Mouse (Mus musculus) heart, embryonic 11.5 days (tissue): ENCODE measurements around the gene Thsd7b. TPM values are rescaled to one million over a fixed set of nuclear protein-coding genes. Genes with fewer than 3 reads are reported as not detected.
"Not testable (repeated sequence)": the region's sequence is repeated elsewhere in the genome, so short reads cannot be mapped to it uniquely, and the experiment has no call there.

Experiments
- ATAC-seq: fragments of 200-750 bp; cut with Nextera tagmentation; replicated peaks from 2 replicates; pipeline ENCODE4 v1.8.0; 2017; ENCODE audit warnings: moderate library complexity; ENCODE audit not compliant: insufficient number of reproducible peaks, low FRiP score, low TSS enrichment
- H3K27ac ChIP-seq: fragments of 300-500 bp; sonication (generic); 2 replicates; pipeline ENCODE4 v1.5.1; 2014; ENCODE audit warnings: mild to moderate bottlenecking, low read depth, low read length
- H3K27me3 ChIP-seq: fragments of 300-500 bp; sonication (generic); 2 replicates; pipeline ENCODE4 v1.6.1; 2014; ENCODE audit warnings: mild to moderate bottlenecking, low read length, mixed read lengths; ENCODE audit not compliant: control insufficient read depth, insufficient read depth
- H3K36me3 ChIP-seq: fragments of 300-500 bp; sonication (generic); 2 replicates; pipeline ENCODE4 v1.6.1; 2014; ENCODE audit warnings: mild to moderate bottlenecking, low read length, moderate library complexity, mixed read lengths; ENCODE audit not compliant: control insufficient read depth, insufficient read depth
- H3K4me1 ChIP-seq: fragments of 300-500 bp; sonication (generic); 2 replicates; pipeline ENCODE4 v1.6.1; 2014; ENCODE audit warnings: low read length; ENCODE audit not compliant: control insufficient read depth, insufficient read depth
- H3K4me2 ChIP-seq: fragments of 300-500 bp; sonication (generic); 2 replicates; pipeline ENCODE4 v1.6.1; 2014; ENCODE audit warnings: mild to moderate bottlenecking, moderate library complexity
- H3K4me3 ChIP-seq: fragments of 300-500 bp; sonication (generic); 2 replicates; pipeline ENCODE4 v1.5.1; 2014; ENCODE audit warnings: low read depth, low read length
- H3K9ac ChIP-seq: fragments of 300-500 bp; sonication (generic); 2 replicates; pipeline ENCODE4 v1.6.1; 2014; ENCODE audit warnings: mild to moderate bottlenecking, low read depth, low read length, moderate library complexity
- H3K9me3 ChIP-seq: fragments of 300-500 bp; sonication (generic); replicated peaks from 2 replicates; pipeline ENCODE4 v1.6.1; 2016; ENCODE audit warnings: low read length; ENCODE audit not compliant: control insufficient read depth
- WGBS: fragments of 180-500 bp; shearing (Covaris S2); extraction: QIAGEN DNeasy Blood & Tissue Kit; methylation state at CpG from one replicate; pipeline ENCODE4 v1.1.7; 2014; ENCODE audit not compliant: insufficient replicate concordance; 5-methylcytosine and 5-hydroxymethylcytosine counted together
- polyA plus RNA-seq: library from polyadenylated mRNA; unstranded; fragments of >200 nt; fragmentation: Nextera tagmentation; extraction: Ambion mirVana; gene quantifications from 2 replicates; pipeline ENCODE4 v1.2.1, GENCODE M21; 2014

Gene Thsd7b
- polyA plus RNA-seq, 1 experiment from 2014 or later: 1.8 TPM

- no peak for ATAC-seq
- WGBS: 56% methylated on average over 2 of the region's 2 CpGs
- H3K27me3 ChIP-seq: no peaks in the 10 kb centered on the region
Measured at GRCm38 (mm10) chr1:130167260-130167659, 894.2 kb downstream of the Thsd7b start.

GRCm38 (mm10) chr1:130169875-130170274 is 896.8 kb downstream of the Thsd7b start:
- no peak for ATAC-seq
- H3K4me1 ChIP-seq: no peaks in the 10 kb centered on the region
- H3K27me3 ChIP-seq: no peaks in the 10 kb centered on the region
- no peaks in the 10 kb centered on the region for H3K9me3 ChIP-seq
- H3K4me3 ChIP-seq: no peak overlapping the region
- H3K9ac ChIP-seq: no peak overlapping the region
- WGBS: 64% methylated on average over 6 of the region's 6 CpGs
- H3K36me3 ChIP-seq: no peaks in the 10 kb centered on the region
- no peak overlapping the region for H3K4me2 ChIP-seq
- no peak overlapping the region for H3K27ac ChIP-seq

More at GRCm38 (mm10) chr1:130167260-130167659, 894.2 kb downstream of the Thsd7b start:
- no peak overlapping the region for H3K9ac ChIP-seq
- no peaks in the 10 kb centered on the region for H3K36me3 ChIP-seq
- H3K27ac ChIP-seq: no peak overlapping the region
- H3K4me3 ChIP-seq: no peak overlapping the region
- H3K9me3 ChIP-seq: no peaks in the 10 kb centered on the region
- H3K4me1 ChIP-seq: no peaks in the 10 kb centered on the region
- no peak overlapping the region for H3K4me2 ChIP-seq

GRCm38 (mm10) chr1:130170290-130170689 is 897.2 kb downstream of the Thsd7b start:
- 82% methylated on average over 1 of the region's 1 CpGs for WGBS
- no peaks in the 10 kb centered on the region for H3K4me1 ChIP-seq
- H3K4me3 ChIP-seq: no peak overlapping the region
- H3K9ac ChIP-seq: no peak overlapping the region
- H3K27me3 ChIP-seq: no peaks in the 10 kb centered on the region
- no peak overlapping the region for H3K27ac ChIP-seq
- H3K36me3 ChIP-seq: no peaks in the 10 kb centered on the region
- ATAC-seq: no peak
- no peaks in the 10 kb centered on the region for H3K9me3 ChIP-seq
- H3K4me2 ChIP-seq: no peak overlapping the region

- 86% methylated on average over 7 of the region's 7 CpGs for WGBS
- not testable (repeated sequence) for H3K4me3 ChIP-seq, H3K9me3 ChIP-seq, H3K27ac ChIP-seq, H3K9ac ChIP-seq, H3K27me3 ChIP-seq, ATAC-seq, H3K36me3 ChIP-seq, H3K4me2 ChIP-seq, H3K4me1 ChIP-seq
Measured at GRCm38 (mm10) chr1:130186836-130187235, 913.7 kb downstream of the Thsd7b start.

GRCm38 (mm10) chr1:130192190-130193028 is 919.3 kb downstream of the Thsd7b start:
- Histone ChIP-seq H3K9me3 (no peaks in the 10 kb centered on the region), H3K9ac (no peak overlapping the region), H3K27me3 (no peaks in the 10 kb centered on the region), H3K27ac (no peak overlapping the region), H3K4me3 (no peak overlapping the region), H3K36me3 (no peaks in the 10 kb centered on the region), H3K4me2 (no peak overlapping the region), H3K4me1 (no peaks in the 10 kb centered on the region)
- WGBS: 41% methylated on average over 6 of the region's 6 CpGs
- no peak for ATAC-seq

- ATAC-seq: no peak
- no peak overlapping the region for H3K4me3 ChIP-seq
- H3K27me3 ChIP-seq: no peaks in the 10 kb centered on the region
- no peak overlapping the region for H3K4me2 ChIP-seq
- H3K9me3 ChIP-seq: no peaks in the 10 kb centered on the region
- H3K27ac ChIP-seq: no peak overlapping the region
- 80% methylated on average over 3 of the region's 3 CpGs for WGBS
- no peaks in the 10 kb centered on the region for H3K36me3 ChIP-seq
- H3K4me1 ChIP-seq: no peaks in the 10 kb centered on the region
- H3K9ac ChIP-seq: no peak overlapping the region
Measured at GRCm38 (mm10) chr1:130217404-130217803, 944.3 kb downstream of the Thsd7b start.

- Histone ChIP-seq H3K9me3 (no peaks in the 10 kb centered on the region), H3K27me3 (no peaks in the 10 kb centered on the region), H3K4me2 (no peak overlapping the region), H3K36me3 (no peaks in the 10 kb centered on the region), H3K27ac (no peak overlapping the region), H3K4me1 (no peaks in the 10 kb centered on the region), H3K9ac (no peak overlapping the region), H3K4me3 (no peak overlapping the region)
- ATAC-seq: no peak
- 67% methylated on average over 2 of the region's 2 CpGs for WGBS
Measured at GRCm38 (mm10) chr1:130222904-130223303, 949.8 kb downstream of the Thsd7b start.

GRCm38 (mm10) chr1:130245563-130245962 is 972.5 kb downstream of the Thsd7b start:
- ATAC-seq: no peak
- Histone ChIP-seq H3K4me3 (no peak overlapping the region), H3K36me3 (no peaks in the 10 kb centered on the region), H3K27ac (no peak overlapping the region), H3K4me2 (no peak overlapping the region), H3K27me3 (no peaks in the 10 kb centered on the region), H3K9me3 (no peaks in the 10 kb centered on the region), H3K4me1 (no peaks in the 10 kb centered on the region), H3K9ac (no peak overlapping the region)
- WGBS: 80% methylated on average over 3 of the region's 3 CpGs

GRCm38 (mm10) chr1:130246264-130246663 is 973.2 kb downstream of the Thsd7b start:
- not testable (repeated sequence) for H3K9ac ChIP-seq, H3K4me2 ChIP-seq, ATAC-seq, H3K36me3 ChIP-seq, H3K4me3 ChIP-seq, H3K9me3 ChIP-seq, H3K27me3 ChIP-seq, H3K4me1 ChIP-seq, H3K27ac ChIP-seq
- WGBS: 87% methylated on average over 4 of the region's 4 CpGs
